Mouse (Mus musculus) testis, postnatal 10 days (tissue): ENCODE results near the gene Sult5a1.
"Not testable (repeated sequence)": the region's sequence is repeated elsewhere in the genome, so short reads cannot be mapped to it uniquely, and the experiment has no call there.

ENCODE experiments used
- DNase-seq: peaks from one replicate; pipeline ENCODE4 v3.0.0; 2021; ENCODE audit warnings: low spot score

Gene Sult5a1

GRCm38 (mm10) chr8:123135406-123135805, 22.7 kb downstream of the Sult5a1 start:
- no peak for DNase-seq

DNA sequence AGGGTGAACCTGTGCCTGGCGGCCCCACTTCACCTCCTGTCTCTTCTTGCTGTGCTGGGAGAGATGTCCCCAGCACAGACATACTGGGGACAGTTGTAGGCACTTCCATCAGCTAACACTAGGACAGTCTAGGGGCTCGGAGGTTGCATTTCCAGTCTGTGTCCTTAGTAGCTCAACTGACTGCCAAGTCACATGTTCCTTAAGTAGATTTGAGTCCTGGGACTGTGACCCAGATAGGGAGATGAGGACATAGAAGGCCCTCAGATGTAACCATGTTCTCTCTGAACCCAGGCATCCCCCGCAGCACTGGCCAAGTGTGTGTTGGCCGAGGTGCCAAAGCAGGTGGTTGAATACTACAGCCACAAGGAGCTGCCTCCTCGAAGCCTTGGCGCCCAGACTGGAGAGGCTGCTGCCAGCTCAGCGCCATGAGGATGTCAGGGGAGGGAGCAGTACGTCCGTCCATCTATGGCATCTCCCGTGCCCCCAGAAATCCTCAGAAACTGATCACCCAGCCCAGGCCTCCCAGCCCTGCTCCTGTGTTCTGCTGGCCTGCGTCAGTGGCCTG, 23.9 kb downstream of the Sult5a1 start:
- no peak for DNase-seq

- no peak for DNase-seq
Observed at GRCm38 (mm10) chr8:123132953-123133352, 25.2 kb downstream of the Sult5a1 start.

DNA sequence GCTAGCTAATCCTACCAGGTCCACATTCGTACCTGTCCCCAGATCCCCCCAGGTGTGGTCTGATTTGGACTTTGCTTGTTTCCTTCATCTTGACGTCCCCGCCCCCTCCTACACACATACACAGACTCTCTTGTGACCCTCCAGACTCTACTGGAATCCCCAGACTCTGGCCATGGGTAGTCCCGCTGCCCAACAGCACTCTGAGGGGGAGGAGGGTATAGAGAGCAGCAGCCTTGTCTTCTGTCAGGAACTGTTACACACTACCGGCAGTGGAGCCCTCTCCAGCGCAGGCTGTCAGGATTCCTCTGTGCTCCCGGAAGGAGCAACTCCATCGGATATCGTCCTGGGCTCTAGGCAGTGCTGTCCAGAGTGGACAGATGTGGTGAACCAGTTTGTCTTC, 27.1 kb downstream of the Sult5a1 start:
- DNase-seq = no peak

DNA sequence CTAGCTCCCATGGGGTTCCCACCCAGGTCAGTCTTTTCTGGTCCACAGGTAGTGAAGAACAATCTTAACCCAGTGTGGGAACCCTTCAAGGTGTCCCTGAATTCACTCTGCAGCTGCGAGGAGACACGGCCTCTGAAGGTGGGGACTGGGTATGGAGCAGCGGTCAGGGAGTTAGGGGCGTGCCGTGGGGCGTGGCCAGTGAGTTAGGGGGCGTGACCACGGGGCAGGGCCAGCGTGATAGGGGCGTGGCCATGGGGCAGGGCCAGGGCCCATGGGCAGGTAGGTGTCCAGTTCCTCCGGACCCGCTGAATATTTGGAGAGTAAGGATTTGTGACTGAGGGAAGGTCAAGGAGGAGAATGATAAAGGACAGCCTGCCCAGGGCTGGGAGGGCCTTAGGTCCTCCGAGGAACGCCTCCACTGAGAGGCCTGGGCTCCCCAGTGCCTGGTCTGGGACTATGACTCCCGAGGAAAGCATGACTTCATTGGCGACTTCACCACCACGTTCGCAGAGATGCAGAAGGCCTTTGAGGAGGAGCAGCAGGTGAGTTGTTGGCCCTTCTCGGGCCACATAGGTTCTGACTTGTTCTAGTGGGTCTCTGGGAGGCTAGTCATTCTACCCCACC, 31.8 kb downstream of the Sult5a1 start:
- peak; percentile 85 for DNase-seq

GRCm38 (mm10) chr8:123122670-123123069, 35.4 kb downstream of the Sult5a1 start:
- DNase-seq = no peak

- no peak for DNase-seq
Observed at GRCm38 (mm10) chr8:123122059-123122458, 36.1 kb downstream of the Sult5a1 start.

DNA sequence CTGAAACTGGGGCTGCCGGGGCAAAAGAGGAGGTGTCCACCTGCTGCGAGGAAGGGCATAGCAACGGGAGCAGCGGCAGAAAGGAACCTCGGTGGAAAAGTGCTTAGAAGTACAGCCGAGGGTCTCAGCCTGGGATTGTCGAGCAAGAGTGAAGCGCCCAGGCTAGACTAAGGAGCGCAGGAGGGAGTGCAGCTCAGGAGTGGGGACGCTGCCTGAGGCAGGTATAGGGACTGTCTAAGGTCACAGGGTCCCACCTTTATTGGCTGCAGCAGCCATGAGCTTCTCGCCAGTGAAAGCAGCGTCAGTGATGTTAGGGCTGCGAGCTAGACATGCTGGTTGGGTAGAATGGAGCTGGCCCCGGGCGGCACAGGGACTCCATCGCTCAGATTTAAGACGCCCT, 40.4 kb downstream of the Sult5a1 start:
- DNase-seq = no peak

GRCm38 (mm10) chr8:123117127-123117731, 40.9 kb downstream of the Sult5a1 start, which contains the start of gene Cpne7:
Gene Cpne7 (plus strand): TSS chr8:123117374.
- no peak for DNase-seq

- no peak for DNase-seq
Observed at GRCm38 (mm10) chr8:123114644-123115043, 43.5 kb downstream of the Sult5a1 start.

DNA sequence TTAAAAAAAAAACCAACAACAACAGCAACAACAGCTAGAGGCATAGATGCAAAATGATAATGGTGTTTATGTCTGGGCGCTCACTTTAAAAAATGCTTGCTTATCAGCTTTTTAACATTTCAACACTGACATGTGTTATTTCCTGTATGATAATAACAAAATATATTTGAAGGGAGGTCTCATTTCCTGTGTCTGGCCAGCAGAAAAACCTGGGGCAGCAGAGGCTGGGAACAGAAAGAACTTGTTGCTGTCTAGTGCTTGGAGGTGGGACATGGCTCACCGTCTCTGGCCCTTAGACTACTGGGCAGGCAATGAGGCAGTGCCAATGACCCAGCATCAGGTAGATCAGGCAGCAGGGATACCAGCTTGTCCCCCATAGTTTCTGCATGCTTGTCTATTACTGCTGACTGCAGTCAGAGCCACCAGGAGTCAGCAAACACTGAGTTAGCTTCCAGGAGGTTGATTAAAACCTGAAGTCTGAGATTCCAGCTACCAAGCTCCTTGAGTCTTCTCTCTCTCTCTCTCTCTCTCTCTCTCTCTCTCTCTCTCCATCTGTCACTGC, 44.1 kb downstream of the Sult5a1 start:
- no peak for DNase-seq

DNA sequence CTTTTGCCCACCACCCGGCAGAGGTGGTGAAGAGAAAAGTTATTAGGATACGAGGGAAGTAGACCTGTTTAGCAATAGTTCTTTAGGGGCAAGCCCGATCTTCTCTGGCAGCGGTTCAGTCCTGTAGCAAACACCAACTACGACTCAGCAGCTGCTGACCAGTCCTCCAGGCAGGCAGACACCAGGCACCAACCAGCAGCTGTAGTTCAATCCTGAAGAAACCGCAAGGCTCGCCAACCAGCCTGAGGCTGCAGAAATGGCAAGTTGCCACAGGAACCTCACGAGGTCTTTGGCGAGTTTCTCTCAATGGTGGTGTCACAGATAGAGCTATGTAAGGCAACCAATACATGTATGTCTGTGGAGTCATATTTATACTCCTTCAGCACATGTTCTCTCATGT, 45.2 kb downstream of the Sult5a1 start:
- DNase-seq = no peak

DNA sequence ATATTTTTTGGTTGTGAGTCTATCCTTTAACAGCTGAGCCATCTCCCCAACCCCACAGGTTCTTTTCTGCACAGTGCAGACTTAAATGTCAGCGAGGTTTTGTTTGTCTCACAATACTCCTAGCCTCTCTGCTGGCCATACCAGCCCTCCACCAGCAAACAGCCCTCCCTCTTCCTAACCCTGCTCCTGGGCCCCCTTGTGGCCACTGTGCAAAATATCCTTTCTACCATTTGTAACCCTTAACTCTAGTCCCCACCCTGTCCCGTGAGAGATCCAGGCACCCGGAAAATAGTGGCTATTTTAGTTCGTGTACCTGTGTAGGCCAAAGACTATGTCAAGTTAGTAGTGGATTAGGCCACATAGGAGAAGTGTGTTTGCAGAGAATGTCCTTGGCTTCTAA, 47.5 kb downstream of the Sult5a1 start:
- peak; percentile 72 for DNase-seq

DNA sequence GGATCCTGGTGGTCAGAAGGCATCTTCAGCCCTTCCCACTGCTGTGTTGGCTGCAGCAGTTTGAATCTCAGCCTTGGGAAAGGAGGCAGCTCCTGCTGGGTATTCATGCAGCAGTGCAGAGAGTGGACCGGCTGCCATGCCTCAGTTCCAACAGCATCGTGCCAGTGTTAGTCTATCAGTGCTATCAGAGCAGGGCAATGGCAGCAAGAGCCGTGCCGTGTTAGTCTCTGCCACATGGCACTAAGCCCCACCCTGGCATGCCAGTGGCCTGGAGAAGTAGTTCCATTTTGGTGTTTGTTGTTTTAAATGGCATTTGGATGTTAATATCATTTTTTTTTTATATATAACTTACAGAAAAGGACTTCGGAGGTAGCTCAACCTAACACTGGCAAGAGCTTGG, 49.2 kb downstream of the Sult5a1 start:
- no peak for DNase-seq

DNA sequence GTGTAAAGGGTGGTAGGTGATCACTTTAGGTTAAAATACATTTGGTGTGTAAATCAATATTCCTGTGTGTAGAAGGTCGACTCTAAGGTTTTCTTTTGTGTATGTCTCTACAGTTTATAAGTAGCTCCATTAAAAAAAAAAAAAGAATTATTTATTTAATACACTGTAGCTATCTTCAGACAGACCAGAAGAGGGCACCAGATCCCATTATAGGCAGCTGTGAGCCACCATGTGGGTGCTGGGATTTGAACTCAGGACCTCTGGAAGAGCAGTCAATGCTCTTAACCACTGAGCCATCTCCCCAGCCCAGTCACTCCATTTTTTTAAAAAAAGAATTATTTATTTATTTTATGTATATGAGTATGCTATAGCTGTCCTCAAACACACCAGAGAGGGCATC, 50.1 kb downstream of the Sult5a1 start:
- DNase-seq = no peak

DNA sequence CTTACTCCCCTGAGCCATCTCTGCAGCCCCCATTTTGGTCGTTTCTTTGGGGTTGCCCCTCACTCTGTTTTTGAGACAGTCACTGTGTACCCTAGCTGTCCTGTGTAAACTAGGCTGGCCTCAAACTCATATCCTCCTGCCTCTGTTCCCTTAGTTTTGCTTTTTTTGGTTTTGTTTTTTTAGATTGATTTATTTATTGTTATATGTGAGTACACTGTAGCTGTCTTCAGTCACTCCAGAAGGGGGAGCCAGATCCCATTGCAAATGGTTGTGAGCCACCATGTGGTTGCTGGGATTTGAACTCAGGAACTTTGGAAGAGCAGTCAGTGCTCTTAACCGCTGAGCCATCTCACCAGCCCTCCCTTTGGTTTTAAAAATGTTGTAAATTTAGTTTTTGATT, 51.6 kb downstream of the Sult5a1 start:
- no peak for DNase-seq

- DNase-seq = no peak
Observed at GRCm38 (mm10) chr8:123105553-123106326, 52.4 kb downstream of the Sult5a1 start.

GRCm38 (mm10) chr8:123104046-123104767, 53.9 kb downstream of the Sult5a1 start:
- DNase-seq = no peak

DNA sequence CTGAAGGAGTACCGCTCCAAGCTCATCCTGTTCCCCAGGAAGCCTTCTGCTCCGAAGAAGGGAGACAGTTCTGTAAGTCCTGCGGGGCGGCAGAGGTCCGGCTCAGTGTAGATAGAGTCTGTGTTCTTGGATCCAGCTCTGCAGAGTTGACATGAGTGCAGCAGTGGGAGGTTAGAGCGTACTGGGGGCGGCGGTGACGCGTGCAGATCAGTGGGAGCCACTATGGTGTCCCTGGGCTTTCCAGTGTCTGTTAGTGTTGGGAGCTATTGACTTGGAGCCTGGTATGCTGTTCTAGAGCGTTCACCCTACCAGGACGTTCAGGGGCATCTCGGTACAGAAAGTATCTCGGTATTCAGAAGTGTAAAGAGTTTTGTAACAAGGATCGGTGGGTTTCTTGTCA, 54.8 kb downstream of the Sult5a1 start:
- no peak for DNase-seq

DNA sequence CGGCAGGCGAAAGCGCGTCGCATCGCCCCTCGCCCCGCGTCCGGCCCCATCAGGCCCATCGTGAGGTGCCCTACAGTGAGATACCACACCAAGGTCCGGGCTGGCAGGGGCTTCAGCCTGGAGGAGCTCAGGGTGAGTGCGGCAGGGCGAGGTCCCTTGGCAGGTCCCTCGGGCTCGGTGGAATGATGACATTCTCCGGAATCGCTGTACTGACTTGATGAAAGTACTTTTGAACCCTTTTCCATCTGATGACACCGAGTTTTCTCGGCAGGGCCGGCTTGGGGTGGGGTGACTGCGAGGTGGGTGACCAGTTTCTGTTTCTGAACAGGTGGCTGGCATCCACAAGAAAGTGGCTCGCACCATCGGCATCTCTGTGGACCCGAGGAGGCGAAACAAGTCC, 55.3 kb downstream of the Sult5a1 start:
- not testable (repeated sequence) for DNase-seq

DNA sequence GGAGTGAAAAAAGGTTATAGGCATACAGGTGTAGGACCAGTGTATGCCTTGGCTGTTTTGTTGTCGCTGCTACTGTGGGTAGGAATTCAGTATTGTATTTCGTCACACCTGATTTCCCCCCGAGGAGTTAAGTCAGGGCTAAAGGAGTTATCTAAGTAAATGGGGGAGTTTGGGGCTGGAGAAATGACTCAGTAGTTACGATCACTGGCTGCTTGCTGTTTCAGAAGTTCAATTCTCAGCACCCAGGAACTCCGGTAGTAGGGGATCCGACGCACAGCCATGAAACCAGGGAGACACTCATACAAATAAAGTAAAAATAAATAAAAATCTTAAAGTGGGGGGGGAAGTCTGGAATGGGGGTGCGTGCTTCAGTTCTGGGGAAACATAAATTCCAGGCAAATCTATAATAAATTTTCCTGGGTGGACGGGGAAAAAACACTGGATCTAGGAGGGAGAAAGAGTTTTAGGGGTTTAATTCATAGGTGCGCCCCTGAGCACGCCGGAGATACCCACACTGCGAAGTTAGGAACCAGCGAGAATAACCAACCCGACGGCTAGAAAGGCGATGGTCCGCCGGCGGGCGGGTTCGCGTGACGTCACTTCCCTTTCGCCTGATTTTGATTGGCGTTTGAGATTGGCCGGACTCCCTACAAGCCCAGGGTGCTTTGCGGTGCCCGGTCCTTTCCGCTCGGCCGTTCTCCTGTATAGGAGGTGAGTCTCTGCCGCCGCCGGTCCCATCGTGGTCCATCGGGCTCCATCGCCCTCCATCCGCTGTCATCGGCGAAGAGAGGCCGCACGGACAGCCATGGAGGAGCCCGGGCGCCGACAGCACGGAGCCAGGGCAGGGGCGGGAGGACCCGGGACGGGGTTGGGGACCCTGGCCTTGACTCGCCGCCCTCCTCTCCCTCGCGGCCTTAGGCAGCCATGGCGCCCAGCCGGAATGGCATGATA, 56.1 kb downstream of the Sult5a1 start, which contains the start of gene Rpl13:
Gene Rpl13 (plus strand): TSS at position 616 of the 951 bp plus-strand sequence.
- DNase-seq = peak; percentile 97
